Mouse (Mus musculus) kidney, embryonic 14.5 days (tissue): Measurements from ENCODE around the gene Gapdh. TPM values are rescaled to one million over a fixed set of nuclear protein-coding genes. Genes with fewer than 3 reads are reported as not detected.
"Not testable (repeated sequence)": the region's sequence is repeated elsewhere in the genome, so short reads cannot be mapped to it uniquely, and the experiment has no call there.

ENCODE experiments used
- ATAC-seq: fragments of 200-750 bp; cut with Nextera tagmentation; 2 replicates; pipeline ENCODE4 v1.8.0; 2017; ENCODE audit warnings: moderate number of reproducible peaks, mild to moderate bottlenecking, moderate TSS enrichment, moderate library complexity; ENCODE audit not compliant: low FRiP score, low TSS enrichment
- H3K27ac ChIP-seq: fragments of 300-500 bp; sonication (generic); 2 replicates; pipeline ENCODE4 v1.5.1; 2014; ENCODE audit warnings: low read depth, mild to moderate bottlenecking, low read length, moderate library complexity, mixed read lengths
- H3K27me3 ChIP-seq: fragments of 300-500 bp; sonication (generic); 2 replicates; pipeline ENCODE4 v1.6.1; 2014; ENCODE audit warnings: mild to moderate bottlenecking, low read length; ENCODE audit not compliant: control insufficient read depth, insufficient read depth
- H3K36me3 ChIP-seq: fragments of 300-500 bp; sonication (generic); 2 replicates; pipeline ENCODE4 v1.6.1; 2014; ENCODE audit warnings: low read length, mixed read lengths; ENCODE audit not compliant: control insufficient read depth, insufficient read depth
- H3K4me1 ChIP-seq: fragments of 300-500 bp; sonication (generic); 2 replicates; pipeline ENCODE4 v1.6.1; 2014; ENCODE audit warnings: low read length, mixed read lengths; ENCODE audit not compliant: control insufficient read depth, insufficient read depth
- H3K4me2 ChIP-seq: fragments of 300-500 bp; sonication (generic); replicated peaks from 2 replicates; pipeline ENCODE4 v1.6.1; 2014; ENCODE audit warnings: low read depth, mild to moderate bottlenecking, low read length
- H3K4me3 ChIP-seq: fragments of 300-500 bp; sonication (generic); 2 replicates; pipeline ENCODE4 v1.5.1; 2014; ENCODE audit warnings: mild to moderate bottlenecking, low read length
- H3K9ac ChIP-seq: fragments of 300-500 bp; sonication (generic); 2 replicates; pipeline ENCODE4 v1.6.1; 2014; ENCODE audit warnings: low read depth, mild to moderate bottlenecking, low read length, moderate library complexity
- H3K9me3 ChIP-seq: fragments of 300-500 bp; sonication (generic); 2 replicates; pipeline ENCODE4 v1.6.1; 2016; ENCODE audit warnings: low read length; ENCODE audit not compliant: control insufficient read depth
- WGBS: fragments of 180-500 bp; shearing (Covaris S2); extraction: QIAGEN DNeasy Blood & Tissue Kit; methylation state at CpG from one replicate; pipeline ENCODE4 v1.1.7; 2014; 5-methylcytosine and 5-hydroxymethylcytosine counted together
- polyA plus RNA-seq: library from polyadenylated mRNA; unstranded; fragments of >200 nt; fragmentation: Nextera tagmentation; extraction: Ambion mirVana; gene quantifications from 2 replicates; pipeline ENCODE4 v1.2.1, GENCODE M21; 2014

Gapdh gene
- polyA plus RNA-seq, 1 experiment from 2014 or later = 2,196 TPM

GRCm38 (mm10) chr6:125162615-125163305, 3.5 kb downstream of the Gapdh start:
- WGBS = 80% methylated on average over 10 of the region's 16 CpGs
- H3K27me3 ChIP-seq, H3K4me3 ChIP-seq, ATAC-seq, H3K27ac ChIP-seq, H3K9me3 ChIP-seq, H3K9ac ChIP-seq: not testable (repeated sequence)
- Histone ChIP-seq H3K4me1 (peaks cover 24% of the 10 kb centered on the region), H3K36me3 (peaks cover 60% of the 10 kb centered on the region), H3K4me2 (peak overlapping the region; percentile 12; the same call in 1 of the 2 replicates)

- not testable (repeated sequence) for H3K27me3 ChIP-seq, H3K4me2 ChIP-seq, H3K4me3 ChIP-seq, H3K9ac ChIP-seq, H3K27ac ChIP-seq, H3K9me3 ChIP-seq, ATAC-seq
- Histone ChIP-seq H3K4me1 (peaks cover 24% of the 10 kb centered on the region; the same call in 1 of the 2 replicates), H3K36me3 (peaks cover 52% of the 10 kb centered on the region)
- WGBS = 12% methylated on average over 3 of the region's 5 CpGs
Measured at GRCm38 (mm10) chr6:125161971-125162370, 4.3 kb downstream of the Gapdh start.

- Histone ChIP-seq H3K9ac (no peak overlapping the region), H3K4me1 (peaks cover 16% of the 10 kb centered on the region; the same call in 1 of the 2 replicates), H3K4me3 (no peak overlapping the region), H3K9me3 (no peaks in the 10 kb centered on the region), H3K27ac (peak overlapping the region; percentile 14; the same call in 1 of the 2 replicates), H3K36me3 (peaks cover 52% of the 10 kb centered on the region), H3K4me2 (no peak overlapping the region), H3K27me3 (no peaks in the 10 kb centered on the region)
- 25% methylated on average over 22 of the region's 22 CpGs for WGBS
- no peak for ATAC-seq
Measured at GRCm38 (mm10) chr6:125160854-125161760, 5.2 kb downstream of the Gapdh start.

- Histone ChIP-seq H3K4me2 (no peak overlapping the region), H3K27me3 (no peaks in the 10 kb centered on the region), H3K27ac (peak overlapping the region; percentile 14; the same call in 1 of the 2 replicates), H3K4me1 (peaks cover 16% of the 10 kb centered on the region; the same call in 1 of the 2 replicates), H3K9ac (no peak overlapping the region), H3K9me3 (no peaks in the 10 kb centered on the region), H3K4me3 (no peak overlapping the region), H3K36me3 (peaks cover 52% of the 10 kb centered on the region)
- WGBS = 62% methylated on average over 10 of the region's 10 CpGs
- no peak for ATAC-seq
Measured at GRCm38 (mm10) chr6:125160558-125160853, 5.8 kb downstream of the Gapdh start.

- WGBS = 81% methylated on average over 7 of the region's 7 CpGs
Measured at GRCm38 (mm10) chr6:125159773-125160557, 6.3 kb downstream of the Gapdh start.

GRCm38 (mm10) chr6:125158944-125159492, 7.2 kb downstream of the Gapdh start:
- no peak for ATAC-seq
- no peak overlapping the region for H3K4me3 ChIP-seq
- H3K4me2 ChIP-seq = no peak overlapping the region
- WGBS = 75% methylated on average over 15 of the region's 15 CpGs
- H3K27ac ChIP-seq = no peak overlapping the region
- H3K9me3 ChIP-seq = no peaks in the 10 kb centered on the region
- H3K27me3 ChIP-seq = no peaks in the 10 kb centered on the region
- peaks cover 50% of the 10 kb centered on the region for H3K36me3 ChIP-seq
- no peak overlapping the region for H3K9ac ChIP-seq
- H3K4me1 ChIP-seq = peaks cover 15% of the 10 kb centered on the region; the same call in 1 of the 2 replicates

More at GRCm38 (mm10) chr6:125159773-125160557, 6.3 kb downstream of the Gapdh start:
- Histone ChIP-seq H3K4me2 (no peak overlapping the region), H3K9me3 (no peaks in the 10 kb centered on the region), H3K4me1 (peaks cover 16% of the 10 kb centered on the region; the same call in 1 of the 2 replicates), H3K27me3 (no peaks in the 10 kb centered on the region), H3K36me3 (peaks cover 52% of the 10 kb centered on the region), H3K4me3 (no peak overlapping the region), H3K9ac (no peak overlapping the region), H3K27ac (no peak overlapping the region)
- no peak for ATAC-seq

GRCm38 (mm10) chr6:125156903-125157614, 9.2 kb downstream of the Gapdh start:
- 0 out of 2 replicates have a peak, but pooled peaks cover 7% of the 10 kb centered on the region for H3K4me1 ChIP-seq
- no peaks in the 10 kb centered on the region for H3K27me3 ChIP-seq
- WGBS = 39% methylated on average over 7 of the region's 7 CpGs
- H3K4me3 ChIP-seq = no peak overlapping the region
- peaks cover 35% of the 10 kb centered on the region for H3K36me3 ChIP-seq
- no peaks in the 10 kb centered on the region for H3K9me3 ChIP-seq
- H3K4me2 ChIP-seq = no peak overlapping the region
- ATAC-seq = no peak
- no peak overlapping the region for H3K9ac ChIP-seq
- H3K27ac ChIP-seq = peak overlapping the region; percentile 37; the same call in 1 of the 2 replicates

- no peak overlapping the region for H3K4me2 ChIP-seq
- H3K9me3 ChIP-seq = no peaks in the 10 kb centered on the region
- H3K27me3 ChIP-seq = no peaks in the 10 kb centered on the region
- no peak overlapping the region for H3K27ac ChIP-seq
- 85% methylated on average over 3 of the region's 3 CpGs for WGBS
- no peak overlapping the region for H3K4me3 ChIP-seq
- no peak overlapping the region for H3K9ac ChIP-seq
- H3K36me3 ChIP-seq = peaks cover 32% of the 10 kb centered on the region
- ATAC-seq = no peak
- H3K4me1 ChIP-seq = 0 out of 2 replicates have a peak, but pooled peaks cover 7% of the 10 kb centered on the region
Measured at GRCm38 (mm10) chr6:125156491-125156890, 9.8 kb downstream of the Gapdh start.
